Mouse (Mus musculus) spleen, postnatal 10 days (tissue): ENCODE measurements around the gene Clstn1.
A peak's percentile ranks its signal among the peaks of the same experiment; 100 is the strongest.

Experiments
- DNase-seq, 2 experiments: peaks; one replicate each; pipeline ENCODE4 v3.0.0; 2021 to 2022; ENCODE audit warnings: low spot score in 2 of 2

Gene Clstn1

GRCm38 (mm10) chr4:149586044-149586782 lies at the start of gene Clstn1:
Gene Clstn1 (plus strand): TSS chr4:149586468.
- peak in 1 of 2 experiments; percentile 30 for DNase-seq

- DNase-seq: no peak
These were observed 46.8 kb upstream of the Clstn1 start for GRCm38 (mm10) chr4:149539441-149539840.

DNA sequence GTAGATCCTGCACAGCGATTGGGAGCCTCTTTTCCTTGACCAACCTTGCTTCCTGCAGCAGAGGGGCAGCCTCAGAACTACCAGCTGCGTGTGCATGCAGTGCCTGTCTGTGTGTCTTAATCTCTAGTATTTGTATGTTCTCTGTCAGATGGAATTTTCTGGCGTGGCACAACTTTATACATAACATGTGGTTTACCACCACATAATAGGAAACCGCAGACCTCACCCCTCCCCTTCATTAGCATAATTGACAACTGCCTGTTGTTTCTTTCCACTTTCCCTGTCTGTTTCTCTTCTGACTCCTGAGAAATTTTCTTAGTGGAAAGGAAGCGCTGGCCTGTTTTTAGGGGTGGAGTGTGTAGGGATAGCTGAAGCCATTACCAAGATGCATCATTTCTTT lies 44.3 kb upstream of the Clstn1 start:
- no peak for DNase-seq

- DNase-seq: no peak
These were observed 43.8 kb upstream of the Clstn1 start for GRCm38 (mm10) chr4:149542431-149542830.

- DNase-seq: peak; percentile 64 to 85
These were observed 43.2 kb upstream of the Clstn1 start for GRCm38 (mm10) chr4:149542927-149543553.

DNA sequence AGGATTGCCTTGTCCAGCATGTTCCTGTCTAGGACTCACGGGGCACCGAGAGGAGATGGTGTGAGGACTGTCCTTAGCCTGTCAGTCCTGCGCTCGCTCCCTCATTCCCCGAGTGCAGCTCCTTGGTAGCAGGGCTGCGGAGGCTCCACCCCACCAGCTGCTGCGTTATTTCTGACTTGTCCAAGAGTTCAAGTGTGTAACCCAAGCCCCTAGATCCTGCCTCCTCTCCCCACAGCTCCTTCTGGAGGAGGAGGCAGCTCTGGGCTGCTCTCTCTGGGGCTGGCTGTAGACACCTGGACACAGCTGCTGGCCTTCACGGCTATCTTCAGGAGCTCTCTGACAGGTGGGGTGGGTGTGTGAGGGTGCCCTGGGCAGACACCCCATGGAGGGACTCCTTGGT lies 41.4 kb upstream of the Clstn1 start:
- no peak for DNase-seq

DNA sequence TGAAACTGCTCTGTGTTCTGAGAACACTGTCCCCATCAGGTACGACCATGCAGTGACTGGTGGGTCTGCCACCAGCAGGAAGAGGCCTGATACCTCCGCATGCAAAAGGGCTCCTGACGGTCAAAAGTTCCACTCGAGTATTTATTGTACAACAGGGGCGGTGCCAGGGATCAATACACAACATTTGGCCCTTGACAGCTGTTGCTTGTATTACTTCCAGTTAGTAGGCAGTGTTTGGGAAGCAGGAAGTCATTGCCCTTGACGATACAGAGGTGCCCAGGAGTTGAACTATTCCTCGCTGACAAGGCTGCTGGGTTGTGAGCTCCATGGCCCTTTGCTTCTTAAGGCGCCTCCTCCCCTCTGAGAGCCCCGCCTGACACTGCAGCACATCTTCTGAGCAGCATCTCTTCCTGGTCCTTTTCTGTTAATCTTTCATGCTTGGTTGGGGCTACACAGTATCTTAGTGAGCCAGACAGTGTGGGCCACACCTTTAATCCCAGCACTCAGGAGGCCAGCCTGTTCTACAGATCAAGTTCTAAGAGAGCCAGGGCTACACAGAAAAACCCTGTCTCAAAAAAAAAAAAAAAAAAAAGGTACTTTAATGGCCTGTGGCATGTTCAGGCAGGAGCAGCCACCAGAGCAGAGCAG lies 39.3 kb upstream of the Clstn1 start:
- no peak for DNase-seq

DNA sequence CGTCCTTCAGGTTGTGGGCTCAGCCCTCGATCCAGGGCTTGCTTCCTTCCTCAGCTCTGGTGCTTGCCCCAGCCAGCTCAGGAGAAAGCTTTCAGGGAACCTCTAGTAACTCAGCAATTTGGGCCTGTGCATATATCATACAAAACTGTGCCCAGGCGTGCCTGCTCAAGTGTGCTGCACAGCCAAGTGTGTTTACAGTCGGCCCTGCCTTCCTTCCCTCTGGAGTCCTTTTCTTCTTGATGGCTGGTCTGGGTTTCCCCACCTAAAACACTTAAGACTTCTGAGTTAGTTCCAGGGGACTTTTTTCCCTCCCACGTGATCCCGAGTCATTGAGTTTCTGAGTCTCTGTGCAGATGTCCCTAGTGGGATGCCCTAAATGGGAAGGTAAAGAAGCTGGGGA lies 38.7 kb upstream of the Clstn1 start:
- DNase-seq: no peak

GRCm38 (mm10) chr4:149549221-149549925 lies 36.9 kb upstream of the Clstn1 start:
- peak; percentile 34 to 64 for DNase-seq

DNA sequence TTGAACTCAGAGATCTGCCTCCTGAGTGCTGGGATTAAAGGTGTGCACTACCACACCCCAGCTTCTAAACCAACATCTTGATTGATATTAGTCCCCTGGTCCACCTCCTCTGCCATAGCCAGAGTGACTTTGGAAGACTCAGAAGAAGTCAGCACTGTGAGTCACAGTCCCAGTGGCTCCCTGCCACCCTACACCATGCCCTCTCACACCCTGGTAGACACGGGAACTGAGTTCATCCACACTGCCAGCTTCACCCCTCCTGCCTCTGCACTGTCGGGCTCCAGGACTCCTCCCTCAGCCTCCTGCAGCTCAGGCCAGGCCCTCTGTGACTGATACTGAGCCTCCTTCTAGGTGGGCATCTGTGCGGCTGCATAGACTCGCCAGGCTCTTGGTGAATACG lies 35.4 kb upstream of the Clstn1 start:
- DNase-seq: no peak

DNA sequence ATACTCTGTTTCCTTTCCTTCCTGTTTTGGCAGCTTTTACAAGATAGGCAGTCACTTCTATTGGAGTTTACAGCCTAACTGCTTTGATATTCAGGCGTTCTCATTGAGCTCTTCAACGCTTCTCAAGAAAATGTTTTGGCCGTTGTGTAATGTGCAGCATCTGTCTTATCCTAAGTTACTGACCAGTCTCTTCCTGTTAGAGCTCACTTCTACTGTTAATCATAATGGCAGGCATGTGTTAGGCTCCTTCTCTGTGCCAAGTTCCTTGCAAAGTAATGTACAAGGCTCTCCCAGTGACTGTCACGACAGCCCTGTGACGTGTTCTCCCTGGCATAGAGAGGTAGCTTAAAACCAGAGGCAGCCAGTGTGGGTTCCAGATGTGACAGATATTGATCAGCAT lies 34.6 kb upstream of the Clstn1 start:
- DNase-seq: no peak

DNA sequence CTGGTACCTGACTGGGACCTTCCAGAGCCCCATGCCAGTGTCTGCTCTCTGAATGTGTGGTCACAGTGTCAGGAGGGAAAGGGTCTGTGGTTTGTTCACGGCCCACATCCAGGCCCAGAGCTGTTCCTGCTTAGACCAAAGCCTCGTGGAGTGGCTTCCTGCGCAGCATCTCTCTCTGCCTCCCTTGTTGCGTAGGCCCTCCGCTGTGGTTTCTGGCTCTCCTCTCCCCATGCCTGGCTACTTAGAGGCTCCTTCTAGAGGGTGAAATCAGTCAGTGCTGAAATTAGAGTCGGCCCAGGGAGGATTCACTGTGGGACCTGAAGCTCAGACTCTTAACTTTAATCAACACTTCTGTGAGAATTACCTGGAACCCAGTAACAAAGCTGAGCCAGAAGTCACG lies 32.4 kb upstream of the Clstn1 start:
- no peak for DNase-seq

- no peak for DNase-seq
These were observed 30.2 kb upstream of the Clstn1 start for GRCm38 (mm10) chr4:149556111-149556510.

DNA sequence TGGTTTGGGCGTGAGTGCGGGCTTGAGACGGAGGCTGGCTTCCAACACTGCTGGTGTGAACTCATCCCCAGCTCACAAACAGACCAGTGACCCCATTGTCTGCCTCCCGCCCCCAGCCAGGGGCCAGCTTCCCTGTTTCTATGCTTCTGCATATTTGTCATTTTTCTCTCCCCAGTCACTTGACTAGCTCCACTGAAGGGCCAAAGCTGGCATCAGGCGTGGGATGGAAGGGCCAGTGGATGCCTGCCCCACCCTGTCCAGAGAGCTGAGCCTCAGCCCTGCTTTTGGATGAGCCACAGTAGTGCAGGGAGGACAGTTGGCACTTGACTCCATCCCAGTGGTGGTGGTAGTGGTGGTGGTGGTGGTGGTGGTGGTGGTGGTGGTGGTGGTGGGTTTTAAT lies 28.4 kb upstream of the Clstn1 start:
- no peak for DNase-seq

- no peak for DNase-seq
These were observed 27.9 kb upstream of the Clstn1 start for GRCm38 (mm10) chr4:149558389-149558788.

DNA sequence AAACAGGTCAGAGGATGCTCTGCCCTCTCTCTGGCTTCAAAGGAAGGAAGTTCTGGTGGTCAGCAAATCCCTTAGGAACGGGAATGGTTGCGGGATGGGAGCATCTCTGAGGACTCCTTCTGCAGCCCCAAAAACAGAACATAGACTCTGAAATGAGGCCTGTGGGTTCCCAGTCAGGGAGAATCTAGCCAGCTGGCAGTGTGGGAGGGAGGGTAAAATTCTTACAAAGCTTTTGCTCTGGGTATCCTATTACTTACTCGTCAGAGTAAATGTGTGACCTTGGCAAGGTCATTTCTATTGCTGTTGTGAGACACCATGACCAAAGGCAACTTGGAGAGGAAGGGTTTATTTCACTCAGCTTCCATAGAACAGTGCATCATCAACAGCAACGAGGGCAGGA lies 24.9 kb upstream of the Clstn1 start:
- no peak for DNase-seq

DNA sequence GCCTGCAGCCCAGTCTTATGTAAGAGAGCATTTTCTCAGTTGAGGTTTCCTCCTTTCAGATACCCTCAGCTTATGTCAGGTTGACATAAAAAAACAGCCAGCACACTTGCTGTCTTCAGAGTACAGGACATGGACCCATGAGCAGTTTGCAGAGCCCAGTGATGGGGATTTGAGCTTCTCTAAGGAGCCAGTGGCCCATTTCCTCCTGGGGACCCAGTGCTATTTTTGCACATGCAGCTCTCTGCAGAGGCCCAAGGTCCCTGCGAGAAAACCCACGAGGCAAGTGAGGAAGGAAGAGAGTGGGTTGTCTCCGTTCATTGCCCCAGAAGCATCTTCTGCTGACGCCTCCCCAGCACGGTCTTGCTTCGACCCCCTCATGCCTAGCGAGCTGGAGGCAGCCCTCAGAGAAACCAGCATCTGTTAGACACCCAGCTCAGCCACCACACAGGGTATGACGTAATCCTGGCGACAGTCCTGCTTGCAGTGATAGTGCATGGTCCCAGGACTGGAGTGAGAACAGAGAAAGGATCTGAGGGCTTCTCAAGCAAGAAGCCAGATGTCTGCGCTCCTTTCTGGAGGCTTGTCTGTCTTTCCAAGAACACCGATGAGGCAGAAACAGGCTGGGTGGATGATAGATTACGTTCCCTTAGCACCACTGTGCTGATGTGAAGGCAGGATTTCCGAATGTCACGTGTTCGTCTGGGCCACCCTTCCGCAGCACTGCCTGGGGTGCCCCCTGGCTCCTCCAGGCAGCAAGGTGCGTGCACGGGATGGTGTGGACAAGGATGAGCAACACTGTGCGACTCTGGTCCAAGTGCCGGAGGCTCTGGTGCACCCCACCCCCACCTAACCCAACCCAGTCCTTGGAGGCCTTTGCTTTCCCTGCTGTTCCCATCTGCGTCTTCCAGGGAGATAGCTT lies 24.0 kb upstream of the Clstn1 start:
- DNase-seq: no peak

DNA sequence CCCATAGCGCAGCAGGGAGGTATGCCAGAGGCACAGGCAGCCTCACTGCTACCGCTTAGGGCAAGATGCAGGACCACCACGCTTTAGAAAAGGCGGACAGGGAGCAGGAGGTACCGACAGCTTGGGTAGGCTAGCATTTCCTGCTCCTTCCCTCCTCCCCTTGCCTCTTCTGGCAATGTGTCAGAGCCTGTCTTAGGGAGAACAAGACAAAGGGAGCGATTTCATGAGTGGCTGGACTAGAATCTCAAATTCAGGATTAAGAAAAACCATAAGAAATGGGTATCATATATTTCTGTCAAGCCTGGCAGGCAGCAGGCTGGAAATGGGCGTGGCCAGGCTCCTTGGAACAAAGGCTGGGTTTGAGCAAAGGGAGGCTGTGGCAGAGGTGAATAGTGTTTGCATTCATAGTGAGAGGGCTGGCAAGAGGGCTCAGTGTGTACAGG lies 23.3 kb upstream of the Clstn1 start:
- no peak for DNase-seq

GRCm38 (mm10) chr4:149563941-149564361 lies 22.3 kb upstream of the Clstn1 start:
- no peak for DNase-seq

- DNase-seq: peak in 1 of 2 experiments; percentile 35
These were observed 21.5 kb upstream of the Clstn1 start for GRCm38 (mm10) chr4:149564452-149565407.
